Mouse (Mus musculus) layer of hippocampus, adult 18-20 months (tissue): ENCODE data around the gene Hoxd9. TPM values are rescaled to one million over a fixed set of nuclear protein-coding genes. Genes with fewer than 3 reads are reported as not detected.

ENCODE experiments used
- DNase-seq, 2 experiments: peaks; one replicate each; pipeline ENCODE4 v3.0.0; 2022; ENCODE audit warnings: low spot score in 2 of 2
- total RNA-seq, 2 experiments: library from RNA; stranded (reverse); gene quantifications; 2 replicates each; pipeline ENCODE4 v1.2.3; 2021

The Hoxd9 gene
- total RNA-seq, 2 experiments from 2014 or later: not detected

- no peak for DNase-seq
Measured at GRCm38 (mm10) chr2:74696442-74697335, 838 bp upstream of the Hoxd9 start.

- no peak for DNase-seq
Measured at GRCm38 (mm10) chr2:74698201-74699052, 900 bp downstream of the Hoxd9 start.

GRCm38 (mm10) chr2:74699053-74699430, 1.5 kb downstream of the Hoxd9 start:
- DNase-seq: no peak

- no peak for DNase-seq
Measured at GRCm38 (mm10) chr2:74699664-74700545, 2.4 kb downstream of the Hoxd9 start.

- no peak for DNase-seq
Measured at GRCm38 (mm10) chr2:74700546-74701112, 3.1 kb downstream of the Hoxd9 start.

- peak; percentile 37 to 87 for DNase-seq
Measured at GRCm38 (mm10) chr2:74701949-74702819, 4.7 kb downstream of the Hoxd9 start.

- no peak for DNase-seq
Measured at GRCm38 (mm10) chr2:74702820-74703219, 5.3 kb downstream of the Hoxd9 start.

GRCm38 (mm10) chr2:74703317-74703716, 5.8 kb downstream of the Hoxd9 start:
- DNase-seq: no peak

- DNase-seq: no peak
Measured at GRCm38 (mm10) chr2:74703720-74704392, 6.3 kb downstream of the Hoxd9 start.

GRCm38 (mm10) chr2:74704393-74704998, 7.0 kb downstream of the Hoxd9 start, which contains the start of gene Hoxd8:
Gene Hoxd8, plus strand, starts transcription at chr2:74704615.
- no peak for DNase-seq

GRCm38 (mm10) chr2:74704999-74705466, 7.5 kb downstream of the Hoxd9 start:
- no peak for DNase-seq

- DNase-seq: no peak
Measured at GRCm38 (mm10) chr2:74705467-74706089, 8.1 kb downstream of the Hoxd9 start.

GRCm38 (mm10) chr2:74706393-74706960, 8.9 kb downstream of the Hoxd9 start:
- no peak for DNase-seq

- DNase-seq: no peak
Measured at GRCm38 (mm10) chr2:74707599-74707998, 10.1 kb downstream of the Hoxd9 start.

- no peak for DNase-seq
Measured at GRCm38 (mm10) chr2:74708676-74709075, 11.1 kb downstream of the Hoxd9 start.

GRCm38 (mm10) chr2:74709465-74710419, 12.2 kb downstream of the Hoxd9 start:
- no peak for DNase-seq
